Mouse (Mus musculus) thymus, postnatal 36 days (tissue): ENCODE data around the gene Tmem132e.
A peak's percentile ranks its signal among the peaks of the same experiment; 100 is the strongest.

Experiments used
- DNase-seq, 2 experiments: peaks; one replicate each; pipeline ENCODE4 v3.0.0; 2022; ENCODE audit warnings: mixed read lengths in 2 of 2

Gene Tmem132e

GRCm38 (mm10) chr11:82388371-82389313, at the start of gene Tmem132e:
TSS of gene Tmem132e (plus strand) at chr11:82388900.
- no peak for DNase-seq

GRCm38 (mm10) chr11:82339921-82340401, 48.7 kb upstream of the Tmem132e start:
- DNase-seq: no peak

GRCm38 (mm10) chr11:82340416-82340815, 48.3 kb upstream of the Tmem132e start:
- no peak for DNase-seq

- no peak for DNase-seq
Measured at GRCm38 (mm10) chr11:82340900-82341299, 47.8 kb upstream of the Tmem132e start.

GRCm38 (mm10) chr11:82351039-82351438, 37.7 kb upstream of the Tmem132e start:
- DNase-seq: no peak

- DNase-seq: no peak
Measured at GRCm38 (mm10) chr11:82370151-82370550, 18.5 kb upstream of the Tmem132e start.

- DNase-seq: no peak
Measured at GRCm38 (mm10) chr11:82371577-82371976, 17.1 kb upstream of the Tmem132e start.

GRCm38 (mm10) chr11:82380606-82381202, 8.0 kb upstream of the Tmem132e start:
- no peak for DNase-seq

GRCm38 (mm10) chr11:82386970-82387540, 1.6 kb upstream of the Tmem132e start:
- DNase-seq: no peak

GRCm38 (mm10) chr11:82387711-82388341, 874 bp upstream of the Tmem132e start:
- DNase-seq: no peak

- DNase-seq: peak in 1 of 2 experiments; percentile 8
Measured at GRCm38 (mm10) chr11:82389396-82390291, 944 bp downstream of the Tmem132e start.

- no peak for DNase-seq
Measured at GRCm38 (mm10) chr11:82392341-82392740, 3.6 kb downstream of the Tmem132e start.

- peak; percentile 12 to 21 for DNase-seq
Measured at GRCm38 (mm10) chr11:82399621-82400020, 10.9 kb downstream of the Tmem132e start.

- no peak for DNase-seq
Measured at GRCm38 (mm10) chr11:82405641-82406040, 16.9 kb downstream of the Tmem132e start.

GRCm38 (mm10) chr11:82406358-82407221, 17.9 kb downstream of the Tmem132e start:
- DNase-seq: no peak

- DNase-seq: no peak
Measured at GRCm38 (mm10) chr11:82412496-82412895, 23.8 kb downstream of the Tmem132e start.

- DNase-seq: no peak
Measured at GRCm38 (mm10) chr11:82418337-82419041, 29.8 kb downstream of the Tmem132e start.

GRCm38 (mm10) chr11:82421909-82422308, 33.2 kb downstream of the Tmem132e start:
- DNase-seq: no peak

- no peak for DNase-seq
Measured at GRCm38 (mm10) chr11:82423521-82423920, 34.8 kb downstream of the Tmem132e start.

- DNase-seq: no peak
Measured at GRCm38 (mm10) chr11:82428801-82429200, 40.1 kb downstream of the Tmem132e start.
